Comparison of ENCODE assay signal across 12 mouse cellular contexts in genomic region chr12:106922571-106922991, GRCm38 (mm10).
A peak's percentile ranks its signal among the peaks of the same experiment; 100 is the strongest.
DNase-seq lines count a peak whose midpoint lies in the region; TF ChIP-seq lines count a peak whose summit lies in the region.
"Had no signal": no experiment of that assay in that cellular context is flagged by ENCODE, and none has a peak within 500 bp of the region (broad histone marks: within the 10 kb centered on the region; RNA-seq: fewer than 3 reads in every experiment).

No protein-coding gene starts in this region.

- peak overlapping the region; percentile 91; the same call in 1 of the 2 replicates for H3K27ac ChIP-seq in embryonic fibroblast, embryonic 13.5 days (ENCODE audit: insufficient read depth, low read length)
- H3K27ac ChIP-seq in limb, embryonic 10.5 days, result peak overlapping the region; percentile 88
- H3K27ac ChIP-seq: intestine, embryonic 15.5 days; layer of hippocampus, adult 2 months; liver, embryonic 13.5 days; macrophage had no signal

- H3K4me1 ChIP-seq in embryonic fibroblast, embryonic 13.5 days (ENCODE audit: control insufficient read depth, insufficient read depth, low read length), result no peaks in the 10 kb centered on the region
- H3K4me1 ChIP-seq in limb, embryonic 10.5 days, result peaks cover 21% of the 10 kb centered on the region
- H3K4me1 ChIP-seq: intestine, embryonic 15.5 days; liver, embryonic 13.5 days had no signal

- no peaks in the 10 kb centered on the region for H3K36me3 ChIP-seq in limb, embryonic 10.5 days
- H3K36me3 ChIP-seq: intestine, embryonic 15.5 days; liver, embryonic 13.5 days had no signal

- H3K4me3 ChIP-seq in embryonic fibroblast, embryonic 13.5 days (ENCODE audit: insufficient read depth, low read length), result no peak overlapping the region
- H3K4me3 ChIP-seq in limb, embryonic 10.5 days, result 0 out of 2 replicates have a peak overlapping the region, but pooled peaks have one; percentile 12
- H3K4me3 ChIP-seq: intestine, embryonic 15.5 days; layer of hippocampus, adult 2 months; liver, embryonic 13.5 days had no signal

- TF ChIP-seq CTCF in embryonic fibroblast, embryonic 13.5 days (IDR thresholded peaks at IDR 0.05; ENCODE audit: borderline replicate concordance, insufficient read depth, low read length), result no peak

- TF ChIP-seq POLR2A in embryonic fibroblast, embryonic 13.5 days (IDR thresholded peaks at IDR 0.05; ENCODE audit: low read depth, low read length), result no peak

- peak; percentile 6 for DNase-seq in right cerebral cortex, postnatal 14 days
- no peak for DNase-seq in right cerebral cortex, adult 18-20 months
- peak; percentile 72 for DNase-seq in limb, embryonic 10.5 days (ENCODE audit: low spot score)
- peak; percentile 45 for DNase-seq in skeletal muscle tissue, adult 2 months (ENCODE audit: low read depth, low spot score)
- no peak for DNase-seq in layer of hippocampus, postnatal 14 days (ENCODE audit: low spot score in 2 of 2)
- DNase-seq in kidney, adult 9 months, result no peak
- DNase-seq: liver, embryonic 13.5 days; thymus, postnatal 36 days had no signal

- H3K27me3 ChIP-seq in limb, embryonic 10.5 days (ENCODE audit: low read depth, poor library complexity, severe bottlenecking), result no peaks in the 10 kb centered on the region
- H3K27me3 ChIP-seq: intestine, embryonic 15.5 days; liver, embryonic 13.5 days had no signal

- WGBS in limb, embryonic 10.5 days, result 41% methylated on average over 12 of the region's 12 CpGs

- H3K9me3 ChIP-seq in limb, embryonic 10.5 days (replicated peaks), result no peaks in the 10 kb centered on the region
- H3K9me3 ChIP-seq: intestine, embryonic 15.5 days; liver, embryonic 13.5 days had no signal

Comparison
In these comparisons a context has a peak if more than half of its experiments do, and no peak if none do; other contexts are left out.
1. DNase-seq: peak in right cerebral cortex, postnatal 14 days (single experiment), limb, embryonic 10.5 days (single experiment) and skeletal muscle tissue, adult 2 months (single experiment); none in right cerebral cortex, adult 18-20 months (single experiment), layer of hippocampus, postnatal 14 days (0 of 2) and kidney, adult 9 months (single experiment).